Mouse (Mus musculus): Measurements from ENCODE around the gene Wdfy3. TPM values are rescaled to one million over a fixed set of nuclear protein-coding genes. Genes with fewer than 3 reads are reported as not detected.
"Not testable (repeated sequence)": the region's sequence is repeated elsewhere in the genome, so short reads cannot be mapped to it uniquely, and the experiment has no call there.

The Wdfy3 gene
- total RNA-seq, 2 experiments from 2014 or later: 125 to 129 TPM

- intact Hi-C loops (cut with DNase I): no loop called here
- no peak for DNase-seq (ENCODE audit: low spot score in 2 of 2)
These were observed 60.1 kb downstream of the Wdfy3 start for GRCm38 (mm10) chr5:102009606-102010005.

GRCm38 (mm10) chr5:102008712-102009111 lies 61.0 kb downstream of the Wdfy3 start:
- intact Hi-C loops (cut with DNase I): no loop called here
- no peak for DNase-seq (ENCODE audit: low spot score in 2 of 2)

- DNase-seq (ENCODE audit: low spot score in 2 of 2): no peak
- intact Hi-C loops (cut with DNase I): no loop called here
These were observed 63.3 kb downstream of the Wdfy3 start for GRCm38 (mm10) chr5:102006218-102006941.

GRCm38 (mm10) chr5:102003371-102003770 lies 66.3 kb downstream of the Wdfy3 start:
- intact Hi-C loops (cut with DNase I): no loop called here
- DNase-seq (ENCODE audit: low spot score in 2 of 2): no peak

GRCm38 (mm10) chr5:102001026-102001425 lies 68.7 kb downstream of the Wdfy3 start:
- intact Hi-C loops (cut with DNase I): no loop called here
- peak in 1 of 2 experiments; percentile 22 for DNase-seq (ENCODE audit: low spot score in 2 of 2)

GRCm38 (mm10) chr5:101998971-101999370 lies 70.8 kb downstream of the Wdfy3 start:
- intact Hi-C loops (cut with DNase I): no loop called here
- no peak for DNase-seq (ENCODE audit: low spot score in 2 of 2)

- intact Hi-C loops (cut with DNase I): no loop called here
- DNase-seq (ENCODE audit: low spot score in 2 of 2): no peak
These were observed 73.5 kb downstream of the Wdfy3 start for GRCm38 (mm10) chr5:101996036-101996735.

DNA sequence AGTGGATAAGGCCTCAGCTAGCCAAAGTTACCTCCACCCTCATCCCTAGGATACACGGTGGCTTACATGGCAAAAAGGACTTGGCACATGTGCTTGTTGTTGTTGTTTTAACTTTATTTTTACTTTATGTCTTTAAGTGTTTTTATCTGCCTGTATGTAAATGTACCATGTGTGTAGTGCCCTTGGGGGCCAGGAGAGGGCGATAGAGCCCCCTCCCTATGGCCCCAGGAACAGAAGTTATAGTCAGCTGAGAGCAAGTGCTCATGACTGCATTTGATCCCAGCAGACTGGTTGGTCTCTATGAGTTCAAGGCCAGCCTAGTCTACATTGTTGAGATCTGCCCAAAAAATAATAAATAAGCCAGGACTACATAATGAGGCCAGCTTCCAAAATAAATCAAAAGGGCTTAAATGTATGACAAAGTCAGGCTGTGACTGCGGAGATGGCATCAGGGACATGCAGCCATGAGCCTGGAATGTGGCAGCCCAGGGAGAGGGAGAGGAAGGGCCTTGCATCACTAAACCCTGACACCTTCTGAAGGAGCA lies 74.2 kb downstream of the Wdfy3 start:
- DNase-seq (ENCODE audit: low spot score in 2 of 2): no peak
- intact Hi-C loops (cut with DNase I): no loop called here

GRCm38 (mm10) chr5:101993996-101994395 lies 75.7 kb downstream of the Wdfy3 start:
- intact Hi-C loops (cut with DNase I): no loop called here
- no peak for DNase-seq (ENCODE audit: low spot score in 2 of 2)

DNA sequence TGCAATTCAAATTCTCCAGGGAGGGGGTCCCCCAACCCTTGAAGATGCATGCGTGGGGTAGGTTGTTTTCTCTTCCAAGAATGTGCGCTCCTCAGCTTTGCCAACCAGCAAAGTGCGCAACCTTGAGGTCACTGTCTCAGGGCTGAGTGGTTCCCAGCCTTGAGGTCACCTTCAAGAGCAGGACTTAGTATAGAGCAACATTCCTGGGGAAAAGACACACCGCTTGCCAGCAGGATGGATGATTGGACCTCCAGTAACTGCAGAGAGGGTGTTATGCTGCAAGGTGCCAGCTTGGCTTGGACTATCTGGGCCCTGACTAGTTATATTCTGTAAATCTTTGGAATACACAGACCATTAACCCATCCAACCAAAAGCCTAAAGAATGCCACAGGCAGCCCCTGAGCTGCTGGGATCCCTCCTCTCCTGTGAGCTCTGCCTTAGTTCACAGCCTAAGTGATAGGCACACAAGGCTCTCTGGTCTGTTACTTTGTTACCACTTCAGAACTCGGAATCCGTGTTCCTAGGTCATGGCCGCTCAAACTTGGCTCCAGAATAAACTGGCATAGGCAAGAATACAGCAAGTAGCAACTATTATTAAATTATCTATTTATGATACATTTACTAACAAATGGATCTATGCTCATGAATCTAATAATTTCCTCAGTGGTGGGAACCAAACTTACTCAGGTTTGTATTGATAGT lies 76.6 kb downstream of the Wdfy3 start:
- DNase-seq (ENCODE audit: low spot score in 2 of 2): no peak
- intact Hi-C loops (cut with DNase I): no loop called here

DNA sequence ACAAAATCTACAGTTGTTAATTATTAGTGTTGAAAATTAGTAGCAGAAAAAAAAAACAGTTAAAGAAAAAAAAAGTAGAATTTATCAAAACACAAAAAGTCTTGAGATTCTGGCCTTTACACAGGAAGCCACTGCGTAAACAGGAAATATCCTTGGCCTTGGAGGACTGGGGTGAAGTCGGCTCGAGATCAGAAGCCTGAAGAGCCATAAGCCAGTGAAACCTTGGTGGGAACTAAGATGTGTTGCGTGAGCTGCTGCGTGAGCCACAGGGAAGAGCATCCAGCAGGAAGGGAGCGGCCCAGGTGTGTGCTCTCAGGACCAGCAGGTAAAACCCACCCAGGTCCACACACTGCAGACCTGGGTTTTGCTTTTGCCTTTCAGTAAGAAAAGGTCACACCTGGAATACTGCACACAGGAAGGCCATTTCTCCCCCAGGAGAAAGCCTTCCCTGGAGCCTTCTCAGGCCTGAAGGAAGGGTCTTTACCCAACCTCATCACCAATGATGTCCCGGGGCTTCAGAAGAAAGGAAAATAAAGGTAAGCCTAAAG lies 79.3 kb downstream of the Wdfy3 start:
- DNase-seq (ENCODE audit: low spot score in 2 of 2): no peak
- intact Hi-C loops (cut with DNase I): no loop called here

- intact Hi-C loops (cut with DNase I): no loop called here
- peak in 1 of 2 experiments; percentile 51 for DNase-seq (ENCODE audit: low spot score in 2 of 2)
These were observed 81.2 kb downstream of the Wdfy3 start for GRCm38 (mm10) chr5:101988476-101988875.

- DNase-seq (ENCODE audit: low spot score in 2 of 2): no peak
- intact Hi-C loops (cut with DNase I): no loop called here
These were observed 83.0 kb downstream of the Wdfy3 start for GRCm38 (mm10) chr5:101986694-101987093.

- DNase-seq (ENCODE audit: low spot score in 2 of 2): no peak
These were observed 87.5 kb downstream of the Wdfy3 start for GRCm38 (mm10) chr5:101982239-101982638.

GRCm38 (mm10) chr5:101979594-101979993 lies 90.1 kb downstream of the Wdfy3 start:
- no peak for DNase-seq (ENCODE audit: low spot score in 2 of 2)
- intact Hi-C loops (cut with DNase I): no loop called here

More at GRCm38 (mm10) chr5:101982239-101982638, 87.5 kb downstream of the Wdfy3 start:
- intact Hi-C loops (cut with DNase I): no loop called here

GRCm38 (mm10) chr5:101972594-101972993 lies 97.1 kb downstream of the Wdfy3 start:
- DNase-seq (ENCODE audit: low spot score in 2 of 2); intact Hi-C loops (cut with DNase I): not testable (repeated sequence)

- no peak for DNase-seq (ENCODE audit: low spot score in 2 of 2)
- intact Hi-C loops (cut with DNase I): no loop called here
These were observed 101.4 kb downstream of the Wdfy3 start for GRCm38 (mm10) chr5:101968153-101968851.

- DNase-seq (ENCODE audit: low spot score in 2 of 2): no peak
- intact Hi-C loops (cut with DNase I): no loop called here
These were observed 101.9 kb downstream of the Wdfy3 start for GRCm38 (mm10) chr5:101967832-101968152.

GRCm38 (mm10) chr5:101962824-101963223 lies 106.9 kb downstream of the Wdfy3 start:
- DNase-seq (ENCODE audit: low spot score in 2 of 2): no peak
- intact Hi-C loops (cut with DNase I): no loop called here
